Comparison of ENCODE assay signal across 23 mouse cellular contexts in genomic region chr7:115420960-115421359, GRCm38 (mm10).
DNase-seq lines count a peak whose midpoint lies in the region; ATAC-seq lines count a peak whose summit lies in the region.
"Had no signal": no experiment of that assay in that cellular context is flagged by ENCODE, and none has a peak within 500 bp of the region (broad histone marks: within the 10 kb centered on the region; RNA-seq: fewer than 3 reads in every experiment).

No protein-coding gene starts in this region.

- no peak for ATAC-seq in forebrain, embryonic 15.5 days (replicated peaks)
- ATAC-seq in forebrain, embryonic 11.5 days (replicated peaks; ENCODE audit: low FRiP score) = no peak
- ATAC-seq: intestine, embryonic 16.5 days had no signal

- no peak overlapping the region for H3K4me3 ChIP-seq in forebrain, embryonic 15.5 days
- no peak overlapping the region for H3K4me3 ChIP-seq in forebrain, embryonic 11.5 days (ENCODE audit: low read depth, low read length)
- H3K4me3 ChIP-seq: erythroblast, embryonic 14.5 days; heart, embryonic 10.5 days; myocyte; neural tube, embryonic 15.5 days had no signal

- WGBS in forebrain, embryonic 15.5 days = 18% methylated on average over 12 of the region's 12 CpGs
- WGBS in forebrain, embryonic 11.5 days = 44% methylated on average over 12 of the region's 12 CpGs

- no peak overlapping the region for H3K9ac ChIP-seq in forebrain, embryonic 15.5 days (replicated peaks)
- H3K9ac ChIP-seq in forebrain, embryonic 11.5 days (ENCODE audit: low read length) = no peak overlapping the region
- H3K9ac ChIP-seq: hindbrain, embryonic 14.5 days; neural tube, embryonic 15.5 days had no signal

- H3K27me3 ChIP-seq in forebrain, embryonic 15.5 days = no peaks in the 10 kb centered on the region
- no peaks in the 10 kb centered on the region for H3K27me3 ChIP-seq in forebrain, embryonic 11.5 days (ENCODE audit: control insufficient read depth, insufficient read depth, low read length)
- H3K27me3 ChIP-seq: neural tube, embryonic 15.5 days had no signal

- no peaks in the 10 kb centered on the region for H3K9me3 ChIP-seq in forebrain, embryonic 15.5 days
- no peaks in the 10 kb centered on the region for H3K9me3 ChIP-seq in forebrain, embryonic 11.5 days (ENCODE audit: control insufficient read depth, low read length)
- H3K9me3 ChIP-seq: heart, embryonic 10.5 days; neural tube, embryonic 15.5 days had no signal

- peak overlapping the region; percentile 7; the same call in 1 of the 2 replicates for H3K27ac ChIP-seq in forebrain, embryonic 15.5 days (replicated peaks)
- H3K27ac ChIP-seq in forebrain, embryonic 11.5 days (ENCODE audit: low read depth, low read length) = no peak overlapping the region
- H3K27ac ChIP-seq: heart, embryonic 10.5 days; hindbrain, embryonic 14.5 days; neural tube, embryonic 15.5 days had no signal

- intact Hi-C loops in heart, postnatal 14 days (cut with DNase I) = loop anchor here (5.0 kb wide), 1 partner anchor 611 kb away; no protein-coding TSS in a partner anchor

- H3K36me3 ChIP-seq in forebrain, embryonic 15.5 days = no peaks in the 10 kb centered on the region
- H3K36me3 ChIP-seq in forebrain, embryonic 11.5 days (ENCODE audit: control insufficient read depth, insufficient read depth, low read length) = no peaks in the 10 kb centered on the region
- H3K36me3 ChIP-seq: heart, embryonic 10.5 days; neural tube, embryonic 15.5 days had no signal

- peaks cover 13% of the 10 kb centered on the region for H3K4me1 ChIP-seq in forebrain, embryonic 15.5 days
- no peaks in the 10 kb centered on the region; the same call in 1 of the 2 replicates for H3K4me1 ChIP-seq in forebrain, embryonic 11.5 days (replicated peaks; ENCODE audit: control insufficient read depth, insufficient read depth, low read length)
- H3K4me1 ChIP-seq: neural tube, embryonic 15.5 days had no signal

- peak overlapping the region; percentile 15 for H3K4me2 ChIP-seq in forebrain, embryonic 15.5 days (replicated peaks)
- no peak overlapping the region for H3K4me2 ChIP-seq in forebrain, embryonic 11.5 days (ENCODE audit: low read depth, low read length, severe bottlenecking)
- H3K4me2 ChIP-seq: hindbrain, embryonic 14.5 days; neural tube, embryonic 15.5 days had no signal

- no peak for DNase-seq in forebrain, embryonic 11.5 days (ENCODE audit: low spot score)
- peak; percentile 11 for DNase-seq in layer of hippocampus, postnatal 14 days (ENCODE audit: low spot score in 2 of 2)
- no peak for DNase-seq in layer of hippocampus, adult 8-10 months (ENCODE audit: low spot score in 2 of 2)
- peak; percentile 23 for DNase-seq in right cerebral cortex, postnatal 4 days
- DNase-seq in right cerebral cortex, adult 18-20 months = no peak
- DNase-seq in retina, postnatal 1 day = peak; percentile 55
- no peak for DNase-seq in heart, postnatal 14 days
- DNase-seq: adrenal gland, postnatal 25 days; cerebellum, adult 18-20 months; cerebellum, postnatal 25 days; heart, postnatal 36 days; kidney, postnatal 36 days; lung, adult 18-20 months; lung, postnatal 36 days; spleen, adult 18-20 months; thymus, postnatal 36 days had no signal

Comparison
In these comparisons a context has a peak if more than half of its experiments do, and no peak if none do; other contexts are left out.
1. DNase-seq: peak in layer of hippocampus, postnatal 14 days (2 of 2), right cerebral cortex, postnatal 4 days (single experiment) and retina, postnatal 1 day (single experiment); none in forebrain, embryonic 11.5 days (single experiment), layer of hippocampus, adult 8-10 months (0 of 2), right cerebral cortex, adult 18-20 months (single experiment) and heart, postnatal 14 days (0 of 2).